Comparison of ENCODE assay signal across 18 mouse cellular contexts in the genomic region with DNA sequence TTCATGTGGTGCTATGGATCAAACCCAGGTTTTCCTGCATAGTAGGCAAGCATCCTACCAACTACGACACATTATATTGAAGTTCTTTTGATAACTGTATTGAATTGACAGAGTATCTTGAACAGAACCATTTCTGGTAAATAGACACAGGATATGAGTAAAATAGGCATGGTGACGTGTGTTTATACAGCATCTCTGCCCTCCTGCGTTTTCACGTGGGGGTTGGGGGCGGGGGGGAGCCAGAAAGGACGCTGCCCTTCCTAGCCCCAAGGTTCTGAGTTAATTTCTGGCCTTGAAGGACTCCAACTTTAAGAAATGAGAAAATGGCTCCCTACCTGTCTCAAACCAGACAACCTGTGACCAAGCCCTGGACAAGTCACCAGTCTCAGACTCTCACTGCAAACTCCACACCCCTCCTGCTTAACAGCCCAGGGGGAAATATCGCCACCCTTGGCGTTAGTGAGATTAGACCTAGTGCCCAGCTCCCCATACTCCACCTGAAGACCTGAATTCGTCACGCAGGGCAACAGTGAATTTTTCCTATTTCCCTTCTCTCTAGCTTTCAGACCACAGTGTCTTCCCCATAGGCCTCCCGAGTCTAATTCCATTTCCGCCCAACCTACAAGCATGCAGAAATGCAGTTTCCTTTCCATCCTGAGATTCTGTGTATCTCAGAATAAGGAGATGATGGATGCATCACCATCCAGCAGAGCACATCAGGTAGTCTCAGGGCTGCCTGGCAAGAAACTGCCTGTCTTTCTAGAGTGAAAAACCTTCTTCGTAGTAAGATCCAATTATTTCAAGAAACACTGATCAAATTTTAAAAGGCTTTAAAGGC. TPM values are rescaled to one million over a fixed set of nuclear protein-coding genes. Genes with fewer than 3 reads are reported as not detected.
"Had no signal": no experiment of that assay in that cellular context is flagged by ENCODE, and none has a peak within 500 bp of the region (broad histone marks: within the 10 kb centered on the region; RNA-seq: fewer than 3 reads in every experiment).

No protein-coding gene starts in this region.

- ATAC-seq: liver, embryonic 12.5 days had no signal

- DNase-seq: kidney, adult 18-20 months; kidney, postnatal 14 days; lung, embryonic 14.5 days; lung, postnatal 10 days; midbrain, embryonic 14.5 days; retina, postnatal 1 day; right cerebral cortex, postnatal 4 days; spleen, adult 18-20 months; thymus, postnatal 36 days had no signal

RNA-seq across cellular contexts. Expression of gene Cd2, which starts 3.7 kb away (rescaled TPM):
- total RNA-seq: layer of hippocampus, adult 8-10 months; layer of hippocampus, postnatal 14 days; left cerebral cortex, adult 2 months; left cerebral cortex, postnatal 14 days had no signal
- polyA plus RNA-seq: kidney, embryonic 14.5 days; limb, embryonic 11.5 days; limb, embryonic 15.5 days; liver, embryonic 12.5 days; midbrain, embryonic 14.5 days; myocyte had no signal
